Comparison of ENCODE assay signal across 8 mouse cellular contexts in genomic region chr13:42102980-42103379, GRCm38 (mm10). TPM values are rescaled to one million over a fixed set of nuclear protein-coding genes. Genes with fewer than 3 reads are reported as not detected.
A peak's percentile ranks its signal among the peaks of the same experiment; 100 is the strongest.
DNase-seq lines count a peak whose midpoint lies in the region; ATAC-seq and TF ChIP-seq lines count a peak whose summit lies in the region.

No protein-coding gene starts in this region.

- WGBS in hindbrain, embryonic 13.5 days = 12% methylated on average over 8 of the region's 8 CpGs
- 35% methylated on average over 8 of the region's 8 CpGs for WGBS in lung, embryonic 16.5 days
- 14% methylated on average over 8 of the region's 8 CpGs for WGBS in olfactory bulb, adult 2 months

- H3K4me1 ChIP-seq in MEL (ENCODE audit: control insufficient read depth in 1 of 2, insufficient read depth in 2 of 2, low read length in 2 of 2) = peaks cover 13% of the 10 kb centered on the region in 2 experiments
- H3K4me1 ChIP-seq in hindbrain, embryonic 13.5 days (replicated peaks) = peaks cover 46% of the 10 kb centered on the region
- H3K4me1 ChIP-seq in lung, embryonic 16.5 days (replicated peaks; ENCODE audit: control insufficient read depth, insufficient read depth, low read length) = peaks cover 25% of the 10 kb centered on the region
- peaks cover 12% of the 10 kb centered on the region; the same call in 1 of the 2 replicates for H3K4me1 ChIP-seq in olfactory bulb, adult 2 months (ENCODE audit: control insufficient read depth, insufficient read depth, low read length)

- peak; percentile 93 for ATAC-seq in hindbrain, embryonic 13.5 days (ENCODE audit: low FRiP score)
- peak; percentile 87 for ATAC-seq in lung, embryonic 16.5 days (ENCODE audit: low read depth)

- H3K4me2 ChIP-seq in hindbrain, embryonic 13.5 days = peak overlapping the region; percentile 47
- H3K4me2 ChIP-seq in lung, embryonic 16.5 days (ENCODE audit: low read depth, low read length) = 0 out of 2 replicates have a peak overlapping the region, but pooled peaks have one; percentile 16

- H3K36me3 ChIP-seq in MEL (ENCODE audit: control insufficient read depth in 1 of 2, insufficient read depth in 2 of 2, low read length in 2 of 2) = peaks cover 0 to 6% of the 10 kb centered on the region in 2 experiments; a peak in 2 of 4 replicates
- H3K36me3 ChIP-seq in hindbrain, embryonic 13.5 days = peaks cover 5% of the 10 kb centered on the region; the same call in 1 of the 2 replicates
- H3K36me3 ChIP-seq in lung, embryonic 16.5 days (ENCODE audit: control insufficient read depth, insufficient read depth, low read length) = no peaks in the 10 kb centered on the region

- peak in 1 of 2 experiments; percentile 30; a peak in 1 of 4 replicates for TF ChIP-seq POLR2A in MEL (IDR thresholded peaks at IDR 0.05; ENCODE audit: control insufficient read depth in 1 of 2, insufficient read depth in 1 of 2, low read depth in 1 of 2, low read length in 2 of 2, poor library complexity in 1 of 2)
- no peak for TF ChIP-seq POLR2A in olfactory bulb, adult 2 months (IDR thresholded peaks at IDR 0.05; ENCODE audit: insufficient read depth, low read depth, low read length)

- H3K27me3 ChIP-seq in MEL (ENCODE audit: control insufficient read depth in 1 of 2, insufficient read depth in 2 of 2, low read length in 2 of 2) = no peaks in the 10 kb centered on the region
- H3K27me3 ChIP-seq in hindbrain, embryonic 13.5 days = no peaks in the 10 kb centered on the region
- no peaks in the 10 kb centered on the region for H3K27me3 ChIP-seq in lung, embryonic 16.5 days (ENCODE audit: control insufficient read depth, insufficient read depth, low read depth, low read length)

- H3K79me2 ChIP-seq in MEL (ENCODE audit: control insufficient read depth, insufficient read depth, low read length, poor library complexity) = peaks cover 7% of the 10 kb centered on the region

- H3K9ac ChIP-seq in MEL (ENCODE audit: control insufficient read depth, low read depth, low read length, poor library complexity, severe bottlenecking) = peak overlapping the region; percentile 87
- H3K9ac ChIP-seq in hindbrain, embryonic 13.5 days = peak overlapping the region; percentile 43; the same call in 1 of the 2 replicates
- H3K9ac ChIP-seq in lung, embryonic 16.5 days (ENCODE audit: low read length) = no peak overlapping the region

- peak overlapping the region; percentile 87 for H3K27ac ChIP-seq in MEL (ENCODE audit: control insufficient read depth, low read depth, low read length)
- peak overlapping the region; percentile 88 for H3K27ac ChIP-seq in hindbrain, embryonic 13.5 days
- H3K27ac ChIP-seq in lung, embryonic 16.5 days (ENCODE audit: low read length) = 0 out of 2 replicates have a peak overlapping the region, but pooled peaks have one; percentile 22
- H3K27ac ChIP-seq in olfactory bulb, adult 2 months (ENCODE audit: insufficient read depth, low read depth, low read length) = no peak overlapping the region

- no peaks in the 10 kb centered on the region for H3K9me3 ChIP-seq in MEL (replicated peaks; ENCODE audit: insufficient read depth, low read length)
- H3K9me3 ChIP-seq in hindbrain, embryonic 13.5 days = no peaks in the 10 kb centered on the region
- no peaks in the 10 kb centered on the region for H3K9me3 ChIP-seq in lung, embryonic 16.5 days (ENCODE audit: control insufficient read depth, low read length)

- DNase-seq in MEL (ENCODE audit: low read depth, low spot score) = peak; percentile 80
- DNase-seq in cerebellum, adult 9-11 months = peak; percentile 88
- peak; percentile 60 to 76 for DNase-seq in frontal cortex, postnatal 10 days (ENCODE audit: low spot score in 2 of 2)
- peak; percentile 55 to 66 for DNase-seq in layer of hippocampus, postnatal 10 days (ENCODE audit: low spot score in 2 of 2)
- peak; percentile 48 to 59 for DNase-seq in thymus, postnatal 10 days (ENCODE audit: low spot score in 2 of 2)

- TF ChIP-seq CTCF in MEL (IDR thresholded peaks at IDR 0.05 in 2 of 3, conservative IDR thresholded peaks at IDR 0.05 in 1 of 3; ENCODE audit: control insufficient read depth in 1 of 3, insufficient read depth in 1 of 3, low read depth in 2 of 3, low read length in 3 of 3, poor library complexity in 1 of 3, severe bottlenecking in 1 of 3) = no peak
- TF ChIP-seq CTCF in olfactory bulb, adult 2 months (IDR thresholded peaks at IDR 0.05; ENCODE audit: insufficient read depth, low read depth, low read length) = no peak

- TF ChIP-seq RAD21 in MEL (IDR thresholded peaks at IDR 0.05; ENCODE audit: low read depth, low read length) = no peak

- TF ChIP-seq EP300 in MEL (IDR thresholded peaks at IDR 0.05; ENCODE audit: low read depth in 1 of 2, low read length in 2 of 2) = no peak

- peak overlapping the region; percentile 87 to 96 for H3K4me3 ChIP-seq in MEL (ENCODE audit: control insufficient read depth in 1 of 2, insufficient read depth in 1 of 2, low read depth in 2 of 2, low read length in 2 of 2)
- peak overlapping the region; percentile 20 for H3K4me3 ChIP-seq in hindbrain, embryonic 13.5 days
- no peak overlapping the region for H3K4me3 ChIP-seq in lung, embryonic 16.5 days (ENCODE audit: low read length)
- peak overlapping the region; percentile 34 for H3K4me3 ChIP-seq in olfactory bulb, adult 2 months (ENCODE audit: insufficient read depth, low read depth, low read length)

TF ChIP-seq in MEL, 35 proteins besides CTCF, POLR2A, EP300 and RAD21:
- TF ChIP-seq SMC3 (IDR thresholded peaks at IDR 0.05; ENCODE audit: low read depth, low read length) (no peak), E2F4 (IDR thresholded peaks at IDR 0.05; ENCODE audit: borderline replicate concordance, low read depth, low read length) (no peak), MAFK (IDR thresholded peaks at IDR 0.05; ENCODE audit: borderline replicate concordance, low read depth, low read length) (no peak), UBTF (IDR thresholded peaks at IDR 0.05; ENCODE audit: borderline replicate concordance, insufficient read depth, low read depth, low read length) (no peak), NELFE (IDR thresholded peaks at IDR 0.05; ENCODE audit: low read depth, low read length) (peak; percentile 36), ETS1 (IDR thresholded peaks at IDR 0.05; ENCODE audit: low read depth, low read length) (peak; percentile 17; the same call in 1 of the 2 replicates), TBP (IDR thresholded peaks at IDR 0.05; ENCODE audit: low read depth, low read length) (0 out of 2 replicates have a peak, but pooled peaks have one; percentile 14), MAZ (IDR thresholded peaks at IDR 0.05; ENCODE audit: low read depth, low read length) (no peak), NRF1 (IDR thresholded peaks at IDR 0.05; ENCODE audit: insufficient read depth, low read depth, low read length, poor library complexity, severe bottlenecking) (no peak), HCFC1 (IDR thresholded peaks at IDR 0.05; ENCODE audit: low read depth, low read length) (0 out of 2 replicates have a peak, but pooled peaks have one; percentile 18), MEF2A (IDR thresholded peaks at IDR 0.05; ENCODE audit: extremely low read depth, insufficient replicate concordance, low read depth, low read length, poor library complexity, severe bottlenecking) (no peak), CHD1 (IDR thresholded peaks at IDR 0.05; ENCODE audit: low read depth, low read length) (no peak), ZC3H11A (IDR thresholded peaks at IDR 0.05; ENCODE audit: low read depth, low read length) (no peak), TCF12 (IDR thresholded peaks at IDR 0.05; ENCODE audit: low read depth, low read length) (no peak), BHLHE40 (IDR thresholded peaks at IDR 0.05; ENCODE audit: borderline replicate concordance, low read depth, low read length) (peak; percentile 39; the same call in 1 of the 2 replicates), MYB (IDR thresholded peaks at IDR 0.05; ENCODE audit: low read depth, low read length) (no peak), ZKSCAN1 (IDR thresholded peaks at IDR 0.05; ENCODE audit: low read depth, low read length) (no peak), POLR2AphosphoS5 (IDR thresholded peaks at IDR 0.05; ENCODE audit: borderline replicate concordance, low read depth, low read length) (no peak), SIN3A (IDR thresholded peaks at IDR 0.05; ENCODE audit: low read length) (peak; percentile 40; the same call in 1 of the 2 replicates)

RNA-seq across cellular contexts. Expression of gene Hivep1, which starts 51.2 kb away (rescaled TPM):
- total RNA-seq in MEL (2012; rRNA removed) = 2.2 and 3.9 TPM in 2 replicates
- 10 to 100 TPM in 1 of 2 experiments, not detected in 1; 15.9 TPM for polyA plus RNA-seq in MEL (2012; ENCODE audit: insufficient read depth in 1 of 2, insufficient read length in 2 of 2, low read depth in 1 of 2, low replicate concordance in 2 of 2, missing spikeins in 1 of 2)
- polyA plus RNA-seq in hindbrain, embryonic 13.5 days (2015; fragmentation: Nextera tagmentation; extraction: Ambion mirVana) = 19.2 and 21.1 TPM in 2 replicates
- total RNA-seq in layer of hippocampus, postnatal 10 days (2021) = 10 to 100 TPM; 40.9 to 44.3 TPM
- 7.6 and 8.6 TPM in 2 replicates for polyA plus RNA-seq in lung, embryonic 16.5 days (2015; fragmentation: Nextera tagmentation; extraction: Ambion mirVana)
- polyA plus RNA-seq in olfactory bulb, adult 2 months (2012; ENCODE audit: insufficient read depth, insufficient read length, low replicate concordance, missing spikeins) = not detected in 2 replicates
